Mouse (Mus musculus): ENCODE measurements around the gene Tnfrsf1b. TPM values are rescaled to one million over a fixed set of nuclear protein-coding genes. Genes with fewer than 3 reads are reported as not detected.

Tnfrsf1b gene
- polyA plus RNA-seq, 1 experiment: 39.5 TPM

DNA sequence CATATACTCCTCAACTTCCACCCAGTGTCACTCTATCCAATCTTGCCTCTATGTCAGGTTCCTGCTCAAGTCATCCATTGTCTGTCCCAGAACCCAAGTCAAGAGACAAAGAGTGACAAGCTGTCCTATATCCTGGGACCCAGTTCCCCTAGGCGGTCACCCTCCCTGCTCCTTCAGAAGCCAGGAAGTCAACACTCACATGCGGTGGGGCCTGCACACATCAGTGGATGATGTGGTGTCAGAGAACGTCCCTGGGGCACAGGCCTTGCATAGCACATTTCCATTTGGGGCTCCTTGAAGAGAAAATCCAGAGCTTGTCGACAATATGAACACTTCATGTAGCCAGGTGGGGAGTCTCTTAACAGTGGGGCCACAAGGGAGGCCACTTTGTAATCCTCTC lies 22.1 kb downstream of the Tnfrsf1b start:
- DNase-seq: no peak
- WGBS: 84% methylated on average over 4 of the region's 4 CpGs

DNA sequence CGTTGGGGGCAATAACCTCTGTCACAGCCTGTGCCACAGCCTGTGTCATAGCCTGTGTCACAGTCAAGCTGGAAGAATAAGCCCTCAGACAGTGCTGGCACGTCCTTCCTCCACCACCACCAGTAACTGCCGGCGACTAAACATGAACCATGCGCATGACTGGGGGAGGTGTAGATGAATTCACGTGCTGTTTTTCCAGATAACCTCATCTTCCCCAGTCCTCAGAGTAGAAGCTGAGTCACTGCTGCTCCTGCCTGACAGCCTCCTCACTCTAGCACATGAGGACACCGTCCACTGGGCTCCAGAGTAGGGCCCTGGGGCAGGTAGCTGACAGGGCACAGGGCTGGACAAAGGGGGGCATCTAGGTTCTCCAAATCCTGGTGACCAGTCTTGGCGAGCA lies 24.6 kb downstream of the Tnfrsf1b start:
- 74% methylated on average over 8 of the region's 8 CpGs for WGBS
- DNase-seq: no peak
- TF ChIP-seq POLR2A (IDR thresholded peaks at IDR 0.05; ENCODE audit: borderline replicate concordance, extremely low read depth, low read depth, low read length): no peak
- TF ChIP-seq CTCF (IDR thresholded peaks at IDR 0.05; ENCODE audit: insufficient read depth, low read length): no peak
- Histone ChIP-seq H3K4me1 (ENCODE audit: control insufficient read depth, insufficient read depth, low read length) (no peaks in the 10 kb centered on the region), H3K4me3 (replicated peaks; ENCODE audit: extremely low read depth, low read depth, low read length) (no peak overlapping the region)

More for the DNA sequence above, 22.1 kb downstream of the Tnfrsf1b start:
- Histone ChIP-seq H3K4me1 (ENCODE audit: control insufficient read depth, insufficient read depth, low read length) (peaks cover 6% of the 10 kb centered on the region), H3K4me3 (replicated peaks; ENCODE audit: extremely low read depth, low read depth, low read length) (no peak overlapping the region)
- no peak for TF ChIP-seq POLR2A (IDR thresholded peaks at IDR 0.05; ENCODE audit: borderline replicate concordance, extremely low read depth, low read depth, low read length)
- TF ChIP-seq CTCF (IDR thresholded peaks at IDR 0.05; ENCODE audit: insufficient read depth, low read length): no peak

- TF ChIP-seq CTCF (IDR thresholded peaks at IDR 0.05; ENCODE audit: insufficient read depth, low read length): no peak
- TF ChIP-seq POLR2A (IDR thresholded peaks at IDR 0.05; ENCODE audit: borderline replicate concordance, extremely low read depth, low read depth, low read length): no peak
- H3K4me3 ChIP-seq (replicated peaks; ENCODE audit: extremely low read depth, low read depth, low read length): no peak overlapping the region
- DNase-seq: no peak
- H3K4me1 ChIP-seq (ENCODE audit: control insufficient read depth, insufficient read depth, low read length): no peaks in the 10 kb centered on the region
- 64% methylated on average over 2 of the region's 2 CpGs for WGBS
Measured at GRCm38 (mm10) chr4:145221379-145221778, 25.3 kb downstream of the Tnfrsf1b start.

DNA sequence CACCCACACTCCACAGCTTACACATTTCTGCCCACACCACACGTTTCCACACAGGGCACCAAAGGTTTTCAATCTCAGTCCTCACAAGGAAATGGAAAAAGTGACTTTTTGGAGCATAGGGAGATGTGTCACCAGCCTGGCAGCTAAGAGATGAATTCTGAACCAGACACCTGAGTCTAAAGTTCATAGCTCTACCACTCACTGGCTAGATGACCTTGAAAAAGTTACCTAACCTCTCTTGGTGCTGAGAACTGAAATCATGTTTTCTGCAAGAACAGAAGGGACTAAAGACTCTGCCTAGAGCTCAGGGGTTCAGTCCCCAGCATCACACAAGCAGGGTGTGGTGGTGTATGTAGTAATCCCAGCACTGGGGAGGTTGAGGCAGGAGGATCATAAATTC lies 26.7 kb downstream of the Tnfrsf1b start:
- no peak for DNase-seq
- no peak overlapping the region for H3K4me3 ChIP-seq (replicated peaks; ENCODE audit: extremely low read depth, low read depth, low read length)
- 83% methylated on average over 1 of the region's 1 CpGs for WGBS
- no peaks in the 10 kb centered on the region for H3K4me1 ChIP-seq (ENCODE audit: control insufficient read depth, insufficient read depth, low read length)
- no peak for TF ChIP-seq POLR2A (IDR thresholded peaks at IDR 0.05; ENCODE audit: borderline replicate concordance, extremely low read depth, low read depth, low read length)
- TF ChIP-seq CTCF (IDR thresholded peaks at IDR 0.05; ENCODE audit: insufficient read depth, low read length): no peak

- 57% methylated on average over 15 of the region's 15 CpGs for WGBS
Measured at GRCm38 (mm10) chr4:145219240-145219985, 27.3 kb downstream of the Tnfrsf1b start.

GRCm38 (mm10) chr4:145217837-145218236 lies 28.8 kb downstream of the Tnfrsf1b start:
- no peaks in the 10 kb centered on the region for H3K4me1 ChIP-seq (ENCODE audit: control insufficient read depth, insufficient read depth, low read length)
- no peak for DNase-seq
- WGBS: 70% methylated on average over 5 of the region's 5 CpGs
- TF ChIP-seq CTCF (IDR thresholded peaks at IDR 0.05; ENCODE audit: insufficient read depth, low read length) (no peak), POLR2A (IDR thresholded peaks at IDR 0.05; ENCODE audit: borderline replicate concordance, extremely low read depth, low read depth, low read length) (no peak)
- no peak overlapping the region for H3K4me3 ChIP-seq (replicated peaks; ENCODE audit: extremely low read depth, low read depth, low read length)

More at GRCm38 (mm10) chr4:145219240-145219985, 27.3 kb downstream of the Tnfrsf1b start:
- Histone ChIP-seq H3K4me1 (ENCODE audit: control insufficient read depth, insufficient read depth, low read length) (no peaks in the 10 kb centered on the region), H3K4me3 (replicated peaks; ENCODE audit: extremely low read depth, low read depth, low read length) (no peak overlapping the region)
- TF ChIP-seq CTCF (IDR thresholded peaks at IDR 0.05; ENCODE audit: insufficient read depth, low read length): peak; percentile 43; the same call in 1 of the 2 replicates
- no peak for TF ChIP-seq POLR2A (IDR thresholded peaks at IDR 0.05; ENCODE audit: borderline replicate concordance, extremely low read depth, low read depth, low read length)
- peak; percentile 60 for DNase-seq

DNA sequence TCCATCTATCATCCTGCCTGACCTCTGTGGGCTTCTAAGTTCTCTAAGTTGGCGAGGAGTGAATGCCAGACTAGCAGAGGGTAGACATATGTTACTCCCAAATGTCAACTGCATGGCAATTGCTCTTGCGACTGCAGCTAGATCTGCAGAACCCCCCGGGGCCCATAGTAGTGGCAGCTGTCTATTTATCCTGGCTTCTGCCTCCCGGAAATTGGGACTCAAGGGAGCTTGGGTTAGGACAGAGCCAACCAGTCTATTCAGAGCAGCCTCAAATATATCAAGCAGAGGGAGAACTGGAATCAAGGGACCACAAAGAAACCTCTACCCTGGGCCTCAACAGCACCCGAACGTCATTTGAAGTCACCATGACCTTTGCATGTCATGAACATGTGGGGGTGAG lies 29.6 kb downstream of the Tnfrsf1b start:
- WGBS: 79% methylated on average over 6 of the region's 6 CpGs
- TF ChIP-seq POLR2A (IDR thresholded peaks at IDR 0.05; ENCODE audit: borderline replicate concordance, extremely low read depth, low read depth, low read length) (no peak), CTCF (IDR thresholded peaks at IDR 0.05; ENCODE audit: insufficient read depth, low read length) (no peak)
- DNase-seq: no peak
- Histone ChIP-seq H3K4me3 (replicated peaks; ENCODE audit: extremely low read depth, low read depth, low read length) (no peak overlapping the region), H3K4me1 (ENCODE audit: control insufficient read depth, insufficient read depth, low read length) (no peaks in the 10 kb centered on the region)

DNA sequence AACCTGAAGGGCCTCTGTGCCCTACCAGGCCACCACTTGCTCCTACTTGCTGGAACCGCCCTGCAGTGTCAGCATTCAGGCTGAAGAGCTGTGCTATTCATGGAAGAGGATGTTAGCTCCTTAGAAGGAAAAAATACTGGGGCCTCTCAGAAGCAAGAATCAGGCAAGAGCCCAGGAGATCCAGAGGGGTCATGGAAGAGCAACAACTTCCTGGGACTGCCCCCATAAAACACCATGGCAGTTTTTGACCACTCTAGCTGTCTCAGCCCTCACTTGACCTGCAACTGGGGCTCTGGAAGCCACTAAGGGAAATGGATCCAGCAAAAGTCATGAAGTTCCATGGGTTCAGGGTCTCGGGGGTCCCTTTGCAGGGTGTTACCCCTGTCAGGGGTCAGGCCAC lies 31.3 kb downstream of the Tnfrsf1b start:
- DNase-seq: no peak
- no peak for TF ChIP-seq CTCF (IDR thresholded peaks at IDR 0.05; ENCODE audit: insufficient read depth, low read length)
- no peak for TF ChIP-seq POLR2A (IDR thresholded peaks at IDR 0.05; ENCODE audit: borderline replicate concordance, extremely low read depth, low read depth, low read length)
- Histone ChIP-seq H3K4me1 (ENCODE audit: control insufficient read depth, insufficient read depth, low read length) (no peaks in the 10 kb centered on the region), H3K4me3 (replicated peaks; ENCODE audit: extremely low read depth, low read depth, low read length) (no peak overlapping the region)
- WGBS: 77% methylated on average over 2 of the region's 2 CpGs

GRCm38 (mm10) chr4:145214786-145215174 lies 31.9 kb downstream of the Tnfrsf1b start:
- no peak for TF ChIP-seq CTCF (IDR thresholded peaks at IDR 0.05; ENCODE audit: insufficient read depth, low read length)
- no peak for TF ChIP-seq POLR2A (IDR thresholded peaks at IDR 0.05; ENCODE audit: borderline replicate concordance, extremely low read depth, low read depth, low read length)
- WGBS: 40% methylated on average over 6 of the region's 6 CpGs
- no peak overlapping the region for H3K4me3 ChIP-seq (replicated peaks; ENCODE audit: extremely low read depth, low read depth, low read length)
- H3K4me1 ChIP-seq (ENCODE audit: control insufficient read depth, insufficient read depth, low read length): no peaks in the 10 kb centered on the region
- DNase-seq: no peak

Measured in lung, adult 2 months (tissue).